Comparison of ENCODE assay signal across 16 mouse cellular contexts in the genomic region with DNA sequence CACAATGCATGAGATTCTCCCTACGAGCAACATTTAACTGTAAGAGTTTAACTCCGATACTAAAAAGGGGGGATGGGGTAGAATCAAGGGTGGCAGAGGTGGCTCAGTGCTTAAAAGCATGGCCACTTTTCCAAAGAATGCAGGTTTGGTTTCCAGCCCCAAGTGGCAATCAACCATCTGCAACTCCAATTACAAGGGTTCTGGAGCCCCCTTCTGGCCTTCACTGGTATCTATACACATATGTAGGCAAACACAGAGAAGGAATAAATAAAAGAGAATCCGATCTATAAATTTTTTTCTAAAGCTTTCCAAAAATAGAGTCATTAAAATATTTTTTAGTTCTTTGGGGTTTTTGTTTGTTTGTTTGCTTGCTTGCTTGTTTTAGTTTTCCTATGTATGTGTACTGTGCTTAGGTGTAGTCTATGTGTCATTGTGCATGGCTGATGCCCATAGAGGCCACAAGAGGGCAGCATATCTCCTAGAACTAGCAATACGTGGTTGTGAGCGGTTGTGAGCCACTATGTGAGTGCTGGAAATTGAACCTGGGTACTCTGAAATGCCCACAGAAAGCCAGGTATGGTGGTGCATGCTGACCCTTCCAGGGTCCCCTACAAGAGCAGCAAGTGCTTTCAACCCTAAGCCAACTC. TPM values are rescaled to one million over a fixed set of nuclear protein-coding genes. Genes with fewer than 3 reads are reported as not detected.
DNase-seq lines count a peak whose midpoint lies in the region; ATAC-seq and TF ChIP-seq lines count a peak whose summit lies in the region.
"Had no signal": no experiment of that assay in that cellular context is flagged by ENCODE, and none has a peak within 500 bp of the region (broad histone marks: within the 10 kb centered on the region; RNA-seq: fewer than 3 reads in every experiment).

No protein-coding gene starts in this region.

- peak; percentile 25 for DNase-seq in embryo, embryonic 10 days (ENCODE audit: low spot score)
- no peak for DNase-seq in embryo, embryonic 11 days
- no peak for DNase-seq in liver, postnatal 0 days
- no peak for DNase-seq in liver
- peak; percentile 84 for DNase-seq in ZHBTc4 (ENCODE audit: low read depth, low spot score)
- peak; percentile 22 for DNase-seq in naive thymus-derived CD4-positive, alpha-beta T cell, adult 2 months (ENCODE audit: low read depth)
- no peak for DNase-seq in thymus, postnatal 36 days
- DNase-seq in left cerebral cortex, postnatal 14 days (ENCODE audit: low spot score in 2 of 2), result no peak
- DNase-seq: adrenal gland, adult 8-10 months; cerebellum, adult 9-11 months; gastrocnemius, postnatal 14 days; kidney, adult 9 months; liver, embryonic 13.5 days had no signal

- no peaks in the 10 kb centered on the region for H3K36me3 ChIP-seq in liver, postnatal 0 days (replicated peaks; ENCODE audit: insufficient read depth, low read length)
- H3K36me3 ChIP-seq: liver, embryonic 13.5 days; neural tube, embryonic 15.5 days had no signal

- H3K4me1 ChIP-seq in liver, postnatal 0 days (ENCODE audit: insufficient read depth), result no peaks in the 10 kb centered on the region
- H3K4me1 ChIP-seq: liver, embryonic 13.5 days had no signal

- H3K27me3 ChIP-seq in liver, postnatal 0 days (ENCODE audit: insufficient read depth, low read length), result 0 out of 2 replicates have a peak, but pooled peaks cover 2% of the 10 kb centered on the region
- H3K27me3 ChIP-seq: neural tube, embryonic 15.5 days had no signal

- intact Hi-C loops in left cerebral cortex, postnatal 14 days (cut with DNase I), result no loop called here

- WGBS in liver, postnatal 0 days (ENCODE audit: insufficient replicate concordance), result 77% methylated on average over 5 of the region's 5 CpGs

- H3K4me3 ChIP-seq in liver, postnatal 0 days (ENCODE audit: low read depth, low read length), result no peak overlapping the region
- H3K4me3 ChIP-seq: erythroblast, embryonic 14.5 days; liver, embryonic 13.5 days; neural tube, embryonic 15.5 days had no signal

- H3K9ac ChIP-seq in liver, postnatal 0 days (replicated peaks), result no peak overlapping the region
- H3K9ac ChIP-seq: liver, embryonic 13.5 days; neural tube, embryonic 15.5 days had no signal

- TF ChIP-seq CTCF in liver, postnatal 0 days (IDR thresholded peaks at IDR 0.05; ENCODE audit: low read depth), result peak; percentile 55

- H3K27ac ChIP-seq in liver, postnatal 0 days (ENCODE audit: low read depth), result no peak overlapping the region
- H3K27ac ChIP-seq: liver, embryonic 13.5 days; neural tube, embryonic 15.5 days had no signal

- no peak for ATAC-seq in liver, postnatal 0 days

- H3K4me2 ChIP-seq in liver, postnatal 0 days (ENCODE audit: low read depth, low read length), result no peak overlapping the region
- H3K4me2 ChIP-seq: liver, embryonic 13.5 days; midbrain, embryonic 11.5 days; neural tube, embryonic 15.5 days had no signal

- H3K9me3 ChIP-seq in liver, postnatal 0 days (ENCODE audit: low read length), result peaks cover 5% of the 10 kb centered on the region
- H3K9me3 ChIP-seq: neural tube, embryonic 15.5 days had no signal

- no peak for TF ChIP-seq EP300 in liver, postnatal 0 days (IDR thresholded peaks at IDR 0.05; ENCODE audit: low read depth)

RNA-seq across cellular contexts. Expression of a gene that starts 18.5 kb away (rescaled TPM):
- 47.9 and 48.3 TPM in 2 replicates for polyA plus RNA-seq in liver, postnatal 0 days (2015; fragmentation: Nextera tagmentation; extraction: Ambion mirVana)
- total RNA-seq in left cerebral cortex, postnatal 14 days (2021), result 100 to 1,000 TPM; 194 to 203 TPM

RNA-seq across cellular contexts. Expression of a gene that starts 53.3 kb away (rescaled TPM):
- 28.8 and 29.2 TPM in 2 replicates for polyA plus RNA-seq in liver, postnatal 0 days (2015; fragmentation: Nextera tagmentation; extraction: Ambion mirVana)
- total RNA-seq in left cerebral cortex, postnatal 14 days (2021), result 10 to 100 TPM; 70.8 to 74.7 TPM

Comparison
In these comparisons a context has a peak if more than half of its experiments do, and no peak if none do; other contexts are left out.
1. DNase-seq: peak in embryo, embryonic 10 days (single experiment), ZHBTc4 (single experiment) and naive thymus-derived CD4-positive, alpha-beta T cell, adult 2 months (single experiment); none in embryo, embryonic 11 days (single experiment), liver, postnatal 0 days (single experiment), liver (single experiment), thymus, postnatal 36 days (0 of 2) and left cerebral cortex, postnatal 14 days (0 of 2).